Mouse (Mus musculus) kidney, postnatal 36 days (tissue): Measurements from ENCODE around the gene F13a1.

ENCODE experiments used
- DNase-seq, 2 experiments: peaks; one replicate each; pipeline ENCODE4 v3.0.0; 2021 to 2022; ENCODE audit warnings: mixed read lengths in 2 of 2

Gene F13a1

DNA sequence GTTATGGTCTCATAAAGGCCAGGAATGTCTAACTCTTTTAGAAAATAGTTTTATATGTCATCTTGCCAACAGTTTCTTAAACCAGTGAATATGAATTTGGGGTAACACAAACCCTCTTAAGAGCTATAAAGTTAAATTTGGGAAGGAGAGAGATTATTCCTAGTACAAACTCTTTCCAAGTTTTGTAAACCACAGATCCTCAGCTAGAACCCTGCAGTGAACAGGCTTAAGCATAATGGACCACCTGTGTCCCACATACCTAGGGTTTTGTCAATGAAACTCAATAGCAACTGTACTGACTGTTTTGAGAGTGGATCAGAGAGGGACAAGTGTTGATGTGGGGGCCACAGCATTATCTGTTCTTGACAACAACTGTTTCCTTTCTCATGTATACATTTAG is 96.4 kb downstream of the F13a1 start:
- DNase-seq: no peak

DNA sequence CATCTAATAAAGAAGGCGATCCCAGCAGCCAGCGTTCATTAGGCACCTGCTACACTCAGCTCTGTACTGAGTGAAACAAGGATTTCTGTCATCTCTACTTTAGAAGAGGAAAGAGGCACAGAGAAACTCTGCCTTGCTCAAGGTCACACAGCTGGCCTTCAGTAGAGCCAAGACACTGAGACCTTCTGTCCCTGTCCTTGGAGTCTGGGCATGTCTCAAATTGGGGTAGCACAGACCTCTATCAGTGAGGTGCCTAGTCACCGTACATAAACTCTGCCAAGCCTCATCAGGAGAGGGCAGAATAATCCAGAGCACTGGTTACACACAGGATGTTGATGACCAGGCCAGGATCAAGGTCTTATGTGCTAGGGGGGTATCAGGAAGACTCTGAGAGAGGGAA is 108.2 kb downstream of the F13a1 start:
- no peak for DNase-seq

DNA sequence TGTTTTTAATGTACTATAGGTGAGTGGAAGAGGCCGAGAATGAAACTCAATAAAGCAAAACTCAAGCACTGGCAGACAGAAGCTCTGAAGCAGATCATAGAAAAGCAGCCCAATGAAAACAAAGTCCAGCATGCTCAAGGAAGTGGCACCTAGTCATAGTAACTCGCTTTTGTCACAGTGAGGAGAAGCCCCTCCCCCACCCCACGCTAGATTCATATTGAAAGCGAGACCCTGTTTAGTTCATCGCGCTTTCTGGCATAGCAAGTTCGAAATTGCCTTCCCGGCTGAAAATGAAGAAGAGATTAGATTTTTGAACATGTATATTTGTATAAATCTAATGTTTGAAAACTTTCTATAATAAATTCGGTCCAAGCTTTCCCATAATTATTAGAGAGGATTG is 118.0 kb downstream of the F13a1 start:
- no peak for DNase-seq

DNA sequence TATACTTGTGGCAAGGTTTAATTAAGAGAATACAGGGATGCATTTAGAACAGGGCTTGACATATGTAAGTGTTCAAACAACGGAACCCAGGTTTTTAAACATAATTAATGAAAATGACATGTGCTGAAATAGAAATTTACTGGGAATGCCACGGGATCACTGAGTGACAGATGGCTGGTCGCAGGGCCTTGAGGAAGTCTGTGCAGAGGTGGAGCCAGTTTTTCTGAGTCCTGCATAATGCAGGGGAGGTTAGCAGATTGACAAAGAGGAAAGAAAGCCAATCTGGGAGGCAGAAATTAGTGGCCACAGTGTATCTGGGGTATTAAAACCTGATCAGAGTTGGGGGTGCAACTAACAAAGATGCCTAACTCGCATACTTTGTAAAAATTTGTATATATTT is 130.3 kb downstream of the F13a1 start:
- DNase-seq: no peak

DNA sequence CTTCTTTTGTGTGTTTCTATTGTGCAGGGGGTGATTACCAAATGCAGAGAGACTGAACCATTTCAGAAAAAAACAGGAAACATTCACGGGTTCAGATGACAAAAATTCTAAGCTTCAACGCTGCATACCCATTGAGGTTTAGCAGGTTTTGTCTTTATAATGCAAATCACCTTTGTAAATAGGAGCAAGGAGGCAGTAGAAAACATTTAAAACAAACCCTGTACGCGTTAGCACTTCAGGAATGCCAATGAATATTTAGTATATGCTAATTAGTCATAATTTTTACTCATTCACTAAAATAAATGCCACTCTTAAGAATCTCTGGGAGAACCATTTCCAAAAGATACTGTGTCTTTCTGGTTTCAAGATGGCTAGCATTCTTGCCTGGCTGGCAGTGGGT is 146.2 kb downstream of the F13a1 start:
- DNase-seq: no peak

DNA sequence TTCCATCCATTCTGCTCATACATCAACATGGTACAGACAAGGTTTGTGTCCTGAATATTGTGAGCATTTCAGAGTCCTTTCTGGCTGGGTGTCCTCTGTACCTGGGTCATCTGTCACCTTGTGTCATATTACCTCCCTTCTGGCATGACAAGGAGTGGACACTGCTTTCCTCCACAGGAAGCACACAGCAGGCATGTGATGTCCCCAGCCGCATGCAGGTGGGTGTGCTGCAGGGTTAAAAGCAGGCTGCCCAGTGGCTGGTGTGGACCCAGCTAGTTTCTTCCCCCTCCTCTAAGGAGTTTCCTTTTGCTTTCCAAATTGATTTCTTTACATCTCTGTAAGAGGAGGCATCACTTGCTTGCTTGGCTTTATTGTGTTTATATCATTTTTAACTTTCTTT is 146.6 kb downstream of the F13a1 start:
- DNase-seq: no peak

DNA sequence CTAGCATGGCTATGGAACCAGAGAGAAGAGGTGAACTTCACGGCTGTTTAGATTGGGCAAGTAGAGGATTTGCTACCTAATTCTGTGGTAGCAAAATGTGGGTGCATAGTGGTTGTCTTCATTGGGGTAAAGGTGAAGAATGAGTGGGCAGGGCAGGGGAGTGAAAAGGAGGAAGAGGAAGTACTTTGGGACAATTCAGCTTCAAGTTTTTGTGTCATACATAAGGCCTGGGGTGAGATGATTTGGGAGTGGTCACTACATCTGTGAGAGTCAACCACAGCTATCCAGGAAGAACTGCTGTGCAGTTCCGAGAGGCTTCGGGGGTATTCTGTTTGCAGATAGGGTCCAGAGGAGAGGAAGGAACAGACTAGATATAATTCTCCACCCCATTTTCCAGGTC is 148.4 kb downstream of the F13a1 start:
- no peak for DNase-seq

DNA sequence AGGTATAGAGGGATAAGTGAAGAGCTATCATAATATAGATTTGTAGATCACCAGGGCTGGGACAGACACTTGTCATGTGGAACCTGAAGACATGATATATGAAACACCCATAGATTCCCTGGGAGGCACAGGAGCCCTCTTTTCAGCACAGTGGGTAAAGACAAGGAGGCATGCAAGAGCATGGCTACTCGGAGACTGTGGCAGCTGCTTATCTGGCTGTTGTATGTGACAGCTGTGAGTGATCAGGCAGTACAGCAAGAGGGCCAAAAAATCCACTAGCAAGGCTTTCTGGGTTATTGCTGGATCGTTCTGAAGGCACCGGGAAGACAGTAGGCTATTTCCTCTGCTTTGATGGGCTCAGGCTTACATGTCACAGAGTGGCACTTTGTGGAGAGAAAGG is 149.0 kb downstream of the F13a1 start:
- DNase-seq: no peak

DNA sequence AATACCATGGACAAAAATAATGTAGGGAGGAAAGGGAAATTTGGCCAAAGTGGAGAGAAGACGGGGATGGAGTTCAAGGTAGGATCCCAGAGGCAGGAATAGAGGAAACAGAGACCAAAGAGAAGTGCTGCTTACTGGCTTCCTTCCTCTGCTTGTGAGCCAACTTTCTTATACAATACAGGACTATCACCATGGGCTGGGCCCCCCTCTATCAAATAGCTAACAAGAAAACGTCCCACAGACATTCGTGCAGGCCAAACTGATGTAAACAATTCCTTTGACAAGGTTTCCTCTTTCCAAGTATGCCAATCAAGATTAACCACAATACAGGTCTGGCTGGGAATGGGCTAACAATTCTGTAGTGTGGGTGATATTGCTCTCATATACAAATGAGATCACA is 154.0 kb downstream of the F13a1 start:
- DNase-seq: no peak

DNA sequence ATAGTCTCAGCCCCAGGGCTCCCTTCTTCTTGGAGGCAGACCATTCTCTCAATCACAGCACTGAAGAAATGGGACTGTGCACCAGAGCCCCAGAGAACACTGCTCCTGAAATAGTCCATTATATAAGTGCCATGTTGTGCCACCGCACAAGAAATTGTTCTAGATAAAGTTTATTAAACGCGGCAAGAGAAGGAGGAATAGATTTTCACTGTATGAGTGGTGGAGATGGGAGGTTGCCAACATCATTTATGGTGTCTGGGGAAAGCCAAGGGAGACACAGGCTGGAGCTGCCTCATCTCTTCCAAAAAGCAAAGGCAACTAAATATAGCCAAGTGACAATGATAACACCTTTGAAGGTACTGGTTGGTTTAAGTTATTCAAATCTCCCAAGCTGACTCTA is 156.3 kb downstream of the F13a1 start:
- no peak for DNase-seq

DNA sequence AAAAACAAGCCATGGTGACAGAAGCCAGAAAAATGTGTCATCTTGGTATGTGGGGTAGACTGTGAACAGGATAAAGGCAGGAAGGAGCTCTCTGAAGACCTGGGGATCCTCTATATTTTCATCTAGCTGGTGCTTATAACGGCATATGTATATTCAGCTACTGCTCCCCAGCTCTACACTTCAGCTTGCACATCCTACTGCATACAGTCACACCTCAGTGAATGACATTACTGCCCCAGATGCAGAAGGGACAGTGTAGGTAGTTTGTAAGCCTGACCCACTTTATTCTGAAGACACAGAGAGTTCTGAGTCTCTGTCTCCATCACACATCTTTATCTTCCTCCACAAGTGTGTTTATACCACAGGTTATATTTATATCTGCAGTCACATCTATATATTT is 157.8 kb downstream of the F13a1 start:
- DNase-seq: no peak

DNA sequence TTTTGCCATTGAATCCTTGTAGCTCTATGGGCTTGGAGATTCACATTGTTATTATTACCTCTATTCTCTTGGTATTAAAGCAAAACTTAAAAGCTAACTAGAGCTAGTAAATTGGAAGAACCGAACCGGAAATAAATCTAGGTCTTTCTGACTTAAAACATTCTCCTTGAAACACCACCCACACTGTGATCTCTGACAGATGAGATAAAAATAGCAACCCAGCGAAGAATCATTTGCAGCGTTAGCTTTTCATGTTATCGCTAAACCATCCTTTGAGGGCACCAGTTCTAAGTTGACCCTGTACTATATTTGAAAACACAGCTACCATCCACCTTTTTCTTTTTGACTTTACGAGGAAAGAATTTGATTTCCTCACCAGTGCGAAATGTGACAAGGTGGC is 164.1 kb downstream of the F13a1 start:
- no peak for DNase-seq

DNA sequence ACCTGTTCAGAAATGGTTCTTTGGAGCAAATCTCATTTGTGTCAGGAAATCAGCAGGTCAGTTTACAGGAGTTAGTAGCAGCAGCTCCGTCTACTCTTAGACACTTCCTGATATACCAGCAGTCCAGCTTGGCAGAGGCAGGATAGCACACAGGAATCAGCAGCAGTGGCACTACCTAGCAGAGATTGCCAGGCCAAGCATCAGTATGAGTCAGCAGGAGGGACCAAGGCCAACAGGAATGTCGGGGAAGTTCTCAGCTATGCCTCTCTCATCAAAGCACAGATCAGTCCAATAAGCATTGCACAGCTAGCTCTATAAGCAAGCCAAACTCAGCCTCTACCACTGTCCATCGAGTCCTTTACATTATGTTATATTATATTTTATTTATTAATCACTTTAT is 210.9 kb downstream of the F13a1 start:
- DNase-seq: no peak
